Mouse (Mus musculus): ENCODE results near the gene H3f3a. TPM values are rescaled to one million over a fixed set of nuclear protein-coding genes. Genes with fewer than 3 reads are reported as not detected.

Gene H3f3a
- polyA plus RNA-seq, 1 experiment from 2014 or later = 2,659 TPM

DNA sequence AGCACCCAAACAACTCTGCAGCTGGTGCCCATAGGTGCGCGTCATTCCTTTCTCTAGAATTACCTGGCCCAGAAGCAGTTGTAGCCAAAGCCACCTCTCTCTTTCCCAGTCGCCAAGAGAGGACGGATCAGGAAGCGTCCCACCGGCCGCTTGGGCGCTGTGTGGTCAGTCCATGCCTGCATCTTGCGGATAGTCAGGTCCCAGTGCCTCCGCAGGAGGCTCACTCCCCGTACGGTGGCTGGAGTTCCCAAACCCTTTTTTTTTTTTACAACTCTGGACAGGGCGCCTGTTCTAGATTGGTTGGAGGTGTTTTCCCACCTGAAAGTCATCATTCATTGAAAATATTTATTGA, 35.4 kb downstream of the H3f3a start:
- H3K27ac ChIP-seq (ENCODE audit: low read length) = peak overlapping the region; percentile 94
- peaks cover 3% of the 10 kb centered on the region for H3K9me3 ChIP-seq (ENCODE audit: control insufficient read depth, low read length)
- no peaks in the 10 kb centered on the region for H3K36me3 ChIP-seq (ENCODE audit: control insufficient read depth, insufficient read depth, low read length)
- ATAC-seq (ENCODE audit: low read depth) = peak; percentile 54
- H3K4me3 ChIP-seq (ENCODE audit: low read length) = peak overlapping the region; percentile 62
- H3K9ac ChIP-seq (ENCODE audit: low read length) = peak overlapping the region; percentile 81
- H3K4me2 ChIP-seq (ENCODE audit: low read depth, low read length) = peak overlapping the region; percentile 80
- 2% methylated on average over 13 of the region's 13 CpGs for WGBS
- H3K4me1 ChIP-seq (replicated peaks; ENCODE audit: control insufficient read depth, insufficient read depth, low read length) = peaks cover 17% of the 10 kb centered on the region
- no peaks in the 10 kb centered on the region for H3K27me3 ChIP-seq (ENCODE audit: control insufficient read depth, insufficient read depth, low read depth, low read length)

DNA sequence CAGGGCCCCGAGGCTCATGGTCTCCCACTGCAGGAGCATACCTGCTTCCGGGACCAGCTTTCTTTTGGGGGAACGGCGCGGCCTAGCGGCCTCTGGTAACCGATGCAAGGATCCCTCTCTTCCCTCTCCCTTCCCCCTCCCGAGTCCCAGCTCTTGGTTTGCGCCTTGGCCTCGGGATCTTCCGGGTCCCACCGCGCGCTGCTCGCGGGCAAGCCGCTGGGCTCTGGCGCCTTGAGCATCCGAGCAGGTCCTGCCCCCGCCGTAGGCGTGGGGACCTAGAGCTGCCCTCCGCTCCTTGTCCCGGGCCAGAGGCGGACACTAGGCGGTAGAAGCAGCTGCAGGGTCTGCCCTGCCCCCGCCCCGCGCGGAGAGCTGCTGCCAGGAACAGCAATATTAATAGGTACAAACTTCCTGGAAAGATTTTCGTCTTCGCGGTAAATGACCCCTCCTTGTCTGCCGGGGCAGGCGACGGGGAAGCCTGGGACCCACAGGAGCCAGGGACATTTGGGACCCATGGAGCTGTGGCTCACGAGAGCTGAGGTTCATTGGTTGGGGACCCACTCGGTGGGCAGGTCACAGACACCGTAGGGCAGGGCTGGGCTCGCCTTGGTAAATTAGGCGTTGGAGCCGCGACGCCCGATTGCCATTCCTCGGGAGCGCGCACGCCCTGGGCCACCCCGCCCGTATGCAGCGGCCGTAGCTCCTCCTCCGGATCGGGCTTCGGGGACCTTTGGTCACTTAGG, 35.9 kb downstream of the H3f3a start:
- Histone ChIP-seq H3K9me3 (ENCODE audit: control insufficient read depth, low read length) (peaks cover 3% of the 10 kb centered on the region), H3K4me2 (ENCODE audit: low read depth, low read length) (peak overlapping the region; percentile 80), H3K27ac (ENCODE audit: low read length) (peak overlapping the region; percentile 94), H3K4me1 (replicated peaks; ENCODE audit: control insufficient read depth, insufficient read depth, low read length) (peaks cover 17% of the 10 kb centered on the region), H3K27me3 (ENCODE audit: control insufficient read depth, insufficient read depth, low read depth, low read length) (no peaks in the 10 kb centered on the region), H3K4me3 (ENCODE audit: low read length) (peak overlapping the region; percentile 62), H3K36me3 (ENCODE audit: control insufficient read depth, insufficient read depth, low read length) (no peaks in the 10 kb centered on the region), H3K9ac (ENCODE audit: low read length) (peak overlapping the region; percentile 81)
- peak; percentile 91 for ATAC-seq (ENCODE audit: low read depth)
- 0% methylated on average over 56 of the region's 56 CpGs for WGBS

GRCm38 (mm10) chr1:180777289-180777659, 36.5 kb downstream of the H3f3a start:
- H3K27ac ChIP-seq (ENCODE audit: low read length) = peak overlapping the region; percentile 94
- H3K9ac ChIP-seq (ENCODE audit: low read length) = peak overlapping the region; percentile 81
- no peaks in the 10 kb centered on the region for H3K27me3 ChIP-seq (ENCODE audit: control insufficient read depth, insufficient read depth, low read depth, low read length)
- 6% methylated on average over 10 of the region's 10 CpGs for WGBS
- peaks cover 3% of the 10 kb centered on the region for H3K9me3 ChIP-seq (ENCODE audit: control insufficient read depth, low read length)
- ATAC-seq (ENCODE audit: low read depth) = peak; percentile 23
- peaks cover 17% of the 10 kb centered on the region for H3K4me1 ChIP-seq (replicated peaks; ENCODE audit: control insufficient read depth, insufficient read depth, low read length)
- peak overlapping the region; percentile 80 for H3K4me2 ChIP-seq (ENCODE audit: low read depth, low read length)
- peak overlapping the region; percentile 62 for H3K4me3 ChIP-seq (ENCODE audit: low read length)
- no peaks in the 10 kb centered on the region for H3K36me3 ChIP-seq (ENCODE audit: control insufficient read depth, insufficient read depth, low read length)

- H3K27me3 ChIP-seq (ENCODE audit: control insufficient read depth, insufficient read depth, low read depth, low read length) = no peaks in the 10 kb centered on the region
- WGBS = 73% methylated on average over 6 of the region's 6 CpGs
- no peak overlapping the region for H3K9ac ChIP-seq (ENCODE audit: low read length)
- H3K36me3 ChIP-seq (ENCODE audit: control insufficient read depth, insufficient read depth, low read length) = no peaks in the 10 kb centered on the region
- H3K4me1 ChIP-seq (replicated peaks; ENCODE audit: control insufficient read depth, insufficient read depth, low read length) = peaks cover 17% of the 10 kb centered on the region
- no peak overlapping the region for H3K27ac ChIP-seq (ENCODE audit: low read length)
- no peak overlapping the region for H3K4me2 ChIP-seq (ENCODE audit: low read depth, low read length)
- H3K9me3 ChIP-seq (ENCODE audit: control insufficient read depth, low read length) = peaks cover 3% of the 10 kb centered on the region
- H3K4me3 ChIP-seq (ENCODE audit: low read length) = no peak overlapping the region
- no peak for ATAC-seq (ENCODE audit: low read depth)
These were observed 37.2 kb downstream of the H3f3a start for GRCm38 (mm10) chr1:180776494-180776893.

GRCm38 (mm10) chr1:180775849-180776493, 37.8 kb downstream of the H3f3a start:
- H3K4me1 ChIP-seq (replicated peaks; ENCODE audit: control insufficient read depth, insufficient read depth, low read length) = peaks cover 17% of the 10 kb centered on the region
- no peaks in the 10 kb centered on the region for H3K27me3 ChIP-seq (ENCODE audit: control insufficient read depth, insufficient read depth, low read depth, low read length)
- no peak overlapping the region for H3K9ac ChIP-seq (ENCODE audit: low read length)
- 0 out of 2 replicates have a peak overlapping the region, but pooled peaks have one; percentile 5 for H3K27ac ChIP-seq (ENCODE audit: low read length)
- H3K9me3 ChIP-seq (ENCODE audit: control insufficient read depth, low read length) = peaks cover 3% of the 10 kb centered on the region
- no peaks in the 10 kb centered on the region for H3K36me3 ChIP-seq (ENCODE audit: control insufficient read depth, insufficient read depth, low read length)
- H3K4me2 ChIP-seq (ENCODE audit: low read depth, low read length) = no peak overlapping the region
- no peak for ATAC-seq (ENCODE audit: low read depth)
- 36% methylated on average over 6 of the region's 6 CpGs for WGBS
- H3K4me3 ChIP-seq (ENCODE audit: low read length) = no peak overlapping the region

GRCm38 (mm10) chr1:180775317-180775716, 38.4 kb downstream of the H3f3a start:
- H3K4me3 ChIP-seq (ENCODE audit: low read length) = no peak overlapping the region
- H3K36me3 ChIP-seq (ENCODE audit: control insufficient read depth, insufficient read depth, low read length) = no peaks in the 10 kb centered on the region
- H3K9me3 ChIP-seq (ENCODE audit: control insufficient read depth, low read length) = peaks cover 3% of the 10 kb centered on the region
- no peak overlapping the region for H3K4me2 ChIP-seq (ENCODE audit: low read depth, low read length)
- no peak overlapping the region for H3K9ac ChIP-seq (ENCODE audit: low read length)
- WGBS = 72% methylated on average over 10 of the region's 10 CpGs
- peaks cover 17% of the 10 kb centered on the region for H3K4me1 ChIP-seq (replicated peaks; ENCODE audit: control insufficient read depth, insufficient read depth, low read length)
- ATAC-seq (ENCODE audit: low read depth) = no peak
- no peak overlapping the region for H3K27ac ChIP-seq (ENCODE audit: low read length)
- H3K27me3 ChIP-seq (ENCODE audit: control insufficient read depth, insufficient read depth, low read depth, low read length) = no peaks in the 10 kb centered on the region

DNA sequence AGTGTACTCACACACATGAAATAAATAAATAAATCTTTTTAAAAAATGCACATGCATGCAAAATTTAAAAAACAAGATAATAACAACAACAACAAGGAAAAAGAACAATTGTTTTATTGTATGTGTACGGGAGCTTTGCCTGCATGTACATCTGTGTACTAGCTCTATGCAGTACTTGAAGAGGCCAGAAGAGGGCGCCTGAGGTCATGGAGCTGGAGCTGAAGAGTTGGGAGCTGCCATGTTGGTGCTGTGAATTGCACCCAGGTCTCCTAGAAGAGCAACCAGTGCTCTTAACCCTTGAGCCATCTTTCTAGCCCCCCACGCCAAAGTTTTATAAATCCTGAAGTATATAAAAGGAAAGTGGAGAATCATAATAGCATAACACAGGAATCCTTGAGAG, 39.1 kb downstream of the H3f3a start:
- WGBS = 66% methylated on average over 3 of the region's 3 CpGs
- ATAC-seq (ENCODE audit: low read depth) = no peak
- H3K27ac ChIP-seq (ENCODE audit: low read length) = no peak overlapping the region

GRCm38 (mm10) chr1:180772291-180772690, 41.5 kb downstream of the H3f3a start:
- 87% methylated on average over 3 of the region's 3 CpGs for WGBS
- ATAC-seq (ENCODE audit: low read depth) = no peak

More for the DNA sequence above, 39.1 kb downstream of the H3f3a start:
- Histone ChIP-seq H3K4me2 (ENCODE audit: low read depth, low read length) (no peak overlapping the region), H3K4me3 (ENCODE audit: low read length) (no peak overlapping the region), H3K4me1 (replicated peaks; ENCODE audit: control insufficient read depth, insufficient read depth, low read length) (peaks cover 17% of the 10 kb centered on the region), H3K36me3 (ENCODE audit: control insufficient read depth, insufficient read depth, low read length) (no peaks in the 10 kb centered on the region), H3K27me3 (ENCODE audit: control insufficient read depth, insufficient read depth, low read depth, low read length) (no peaks in the 10 kb centered on the region; the same call in 1 of the 2 replicates), H3K9ac (ENCODE audit: low read length) (no peak overlapping the region), H3K9me3 (ENCODE audit: control insufficient read depth, low read length) (peaks cover 3% of the 10 kb centered on the region)

DNA sequence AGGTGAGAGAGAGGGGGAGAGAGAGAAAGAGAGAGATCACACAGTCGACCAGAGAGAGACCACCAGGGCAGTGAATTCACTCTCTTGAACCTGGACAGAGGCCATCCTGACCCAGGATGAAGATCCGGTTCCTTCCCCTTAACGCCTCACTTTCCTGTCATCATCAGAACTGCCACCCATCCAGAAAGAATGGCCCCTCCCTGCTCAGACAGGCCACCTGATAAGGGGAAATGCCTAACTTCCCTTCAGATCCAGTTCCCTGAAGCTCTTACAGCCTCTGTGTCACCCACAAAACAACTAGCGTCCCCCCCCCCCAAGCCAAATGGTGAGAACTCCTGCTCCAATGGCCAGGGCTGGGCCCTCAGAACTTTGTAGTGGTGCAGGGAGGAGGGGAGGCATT, 42.0 kb downstream of the H3f3a start:
- Histone ChIP-seq H3K4me3 (ENCODE audit: low read length) (no peak overlapping the region), H3K9me3 (ENCODE audit: control insufficient read depth, low read length) (peaks cover 3% of the 10 kb centered on the region), H3K4me2 (ENCODE audit: low read depth, low read length) (no peak overlapping the region), H3K27ac (ENCODE audit: low read length) (no peak overlapping the region), H3K27me3 (ENCODE audit: control insufficient read depth, insufficient read depth, low read depth, low read length) (no peaks in the 10 kb centered on the region; the same call in 1 of the 2 replicates), H3K9ac (ENCODE audit: low read length) (no peak overlapping the region), H3K36me3 (ENCODE audit: control insufficient read depth, insufficient read depth, low read length) (no peaks in the 10 kb centered on the region), H3K4me1 (replicated peaks; ENCODE audit: control insufficient read depth, insufficient read depth, low read length) (peaks cover 23% of the 10 kb centered on the region)
- 45% methylated on average over 4 of the region's 4 CpGs for WGBS
- ATAC-seq (ENCODE audit: low read depth) = no peak

More at GRCm38 (mm10) chr1:180772291-180772690, 41.5 kb downstream of the H3f3a start:
- H3K4me1 ChIP-seq (replicated peaks; ENCODE audit: control insufficient read depth, insufficient read depth, low read length) = peaks cover 27% of the 10 kb centered on the region
- H3K36me3 ChIP-seq (ENCODE audit: control insufficient read depth, insufficient read depth, low read length) = no peaks in the 10 kb centered on the region
- peaks cover 3% of the 10 kb centered on the region for H3K9me3 ChIP-seq (ENCODE audit: control insufficient read depth, low read length)
- no peaks in the 10 kb centered on the region; the same call in 1 of the 2 replicates for H3K27me3 ChIP-seq (ENCODE audit: control insufficient read depth, insufficient read depth, low read depth, low read length)
- no peak overlapping the region for H3K4me2 ChIP-seq (ENCODE audit: low read depth, low read length)
- H3K4me3 ChIP-seq (ENCODE audit: low read length) = no peak overlapping the region
- H3K27ac ChIP-seq (ENCODE audit: low read length) = no peak overlapping the region
- no peak overlapping the region for H3K9ac ChIP-seq (ENCODE audit: low read length)

Measured in lung, embryonic 16.5 days (tissue).